Mouse (Mus musculus): ENCODE results near the gene Nrip3.

Gene Nrip3

DNA sequence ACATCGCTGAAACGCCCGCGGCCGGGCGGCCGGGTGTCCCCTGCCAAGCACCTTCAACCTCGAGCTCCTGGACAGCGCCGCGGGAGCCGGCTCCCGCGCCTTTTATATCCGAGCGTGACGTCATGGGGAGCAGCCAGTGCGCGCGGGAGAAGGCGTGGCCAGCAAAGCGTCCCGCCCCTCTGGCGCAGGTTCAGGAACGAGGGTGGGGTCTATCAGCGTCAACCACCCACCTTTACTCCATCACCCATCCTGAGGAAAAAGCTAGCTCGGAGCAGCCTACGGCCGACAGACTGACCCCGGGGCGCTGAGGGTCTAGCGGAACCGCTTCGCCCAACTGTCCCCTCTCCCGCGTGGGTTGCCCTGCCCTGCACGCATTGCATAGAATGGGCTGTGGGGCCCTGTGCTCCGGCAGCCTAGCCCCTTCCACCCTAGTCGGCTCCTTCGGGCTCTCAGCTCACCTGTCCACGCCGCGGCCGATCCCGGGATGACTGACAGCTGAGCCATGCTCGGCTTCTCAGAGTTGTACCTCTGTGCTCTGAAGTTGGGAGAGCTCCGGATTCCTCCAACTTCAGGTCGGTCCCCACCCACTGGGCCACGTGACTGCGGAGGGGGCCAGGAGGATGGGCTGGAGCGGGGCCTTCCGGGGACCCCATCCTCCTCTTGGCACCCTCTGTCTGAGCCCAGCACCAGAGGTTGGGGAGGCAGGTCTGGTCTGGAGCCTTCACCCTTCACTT lies at the start of gene Nrip3:
Nrip3 (minus strand) TSS at position 556 of the 734 bp plus-strand sequence.
- DNase-seq, result peak; percentile 84

DNA sequence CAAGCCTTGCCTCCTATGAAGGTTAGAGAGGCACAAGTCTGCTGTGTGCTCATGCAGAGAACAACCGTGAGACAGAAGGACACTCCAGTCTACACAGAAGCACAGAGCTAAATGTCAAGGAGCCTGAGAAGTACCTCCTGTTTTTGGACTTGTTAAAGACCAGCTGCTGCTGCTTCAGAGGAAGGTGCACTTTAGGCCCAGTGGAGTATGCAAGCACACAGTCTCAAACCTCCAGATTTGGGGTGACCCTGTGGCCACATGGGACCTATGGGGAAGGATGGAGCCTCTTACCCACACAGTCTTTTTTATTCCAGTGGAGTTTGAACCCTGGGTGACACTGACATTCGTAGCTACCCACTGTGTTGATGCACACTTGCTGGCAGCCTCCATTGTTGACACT lies 49.6 kb upstream of the Nrip3 start:
- no peak for DNase-seq

DNA sequence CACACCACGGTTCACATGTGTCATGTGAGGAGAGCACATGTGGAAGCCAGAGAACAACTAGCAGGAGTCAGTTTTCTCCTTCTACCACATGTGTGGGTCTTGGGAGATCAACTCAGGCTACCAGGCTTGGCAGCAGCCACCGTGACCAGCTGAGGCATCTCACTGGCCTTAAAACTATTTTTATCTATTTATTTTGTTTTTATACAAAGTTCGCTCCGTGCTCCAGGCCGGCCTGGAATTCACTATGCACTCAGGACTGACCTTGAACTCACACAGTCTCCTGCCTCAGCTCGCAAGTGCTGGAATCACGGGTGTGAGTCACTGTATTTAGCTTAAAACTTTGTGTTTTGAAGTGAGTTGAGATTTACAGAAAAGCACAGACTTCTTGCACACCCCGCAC lies 45.1 kb upstream of the Nrip3 start:
- DNase-seq, result no peak

GRCm38 (mm10) chr7:109825293-109825692 lies 43.5 kb upstream of the Nrip3 start:
- DNase-seq, result no peak

DNA sequence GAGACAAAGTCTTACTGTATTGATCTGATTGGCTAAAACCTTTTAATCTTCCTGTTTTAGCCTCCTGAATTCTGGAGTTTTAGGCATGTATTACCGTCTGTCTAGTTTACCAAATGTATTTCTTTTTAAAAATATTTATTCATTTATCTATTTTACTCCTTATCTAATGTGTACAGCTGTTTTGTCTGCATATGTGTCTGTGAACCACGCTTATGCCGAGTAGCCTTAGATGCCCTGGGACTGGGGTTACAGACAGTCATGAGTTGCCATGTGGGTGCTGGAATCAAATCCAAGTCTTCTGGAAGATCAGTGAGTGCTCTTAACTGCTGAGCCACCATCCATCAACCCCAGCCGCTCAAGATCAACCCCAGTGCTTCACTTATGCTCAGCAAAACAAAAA lies 36.8 kb upstream of the Nrip3 start:
- DNase-seq, result no peak

DNA sequence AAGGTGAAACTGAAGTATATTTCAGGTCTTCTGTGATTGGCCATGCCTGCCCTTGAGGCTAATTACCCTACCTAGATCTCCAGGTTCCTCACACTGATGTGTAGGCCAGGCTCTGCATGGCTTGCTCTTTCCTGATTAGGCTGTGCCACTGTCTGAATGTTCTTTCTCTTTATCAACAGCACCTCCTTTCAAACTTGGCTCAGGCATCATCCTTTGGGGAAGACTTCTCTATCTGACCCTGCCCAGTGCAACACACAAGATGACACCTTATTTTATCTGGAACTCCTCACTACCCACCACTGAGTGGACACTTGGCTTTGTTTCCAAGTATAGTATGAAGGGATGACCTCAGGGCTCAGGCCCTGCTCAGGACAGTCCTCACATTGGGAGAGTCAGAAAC lies 36.1 kb upstream of the Nrip3 start:
- DNase-seq, result no peak

DNA sequence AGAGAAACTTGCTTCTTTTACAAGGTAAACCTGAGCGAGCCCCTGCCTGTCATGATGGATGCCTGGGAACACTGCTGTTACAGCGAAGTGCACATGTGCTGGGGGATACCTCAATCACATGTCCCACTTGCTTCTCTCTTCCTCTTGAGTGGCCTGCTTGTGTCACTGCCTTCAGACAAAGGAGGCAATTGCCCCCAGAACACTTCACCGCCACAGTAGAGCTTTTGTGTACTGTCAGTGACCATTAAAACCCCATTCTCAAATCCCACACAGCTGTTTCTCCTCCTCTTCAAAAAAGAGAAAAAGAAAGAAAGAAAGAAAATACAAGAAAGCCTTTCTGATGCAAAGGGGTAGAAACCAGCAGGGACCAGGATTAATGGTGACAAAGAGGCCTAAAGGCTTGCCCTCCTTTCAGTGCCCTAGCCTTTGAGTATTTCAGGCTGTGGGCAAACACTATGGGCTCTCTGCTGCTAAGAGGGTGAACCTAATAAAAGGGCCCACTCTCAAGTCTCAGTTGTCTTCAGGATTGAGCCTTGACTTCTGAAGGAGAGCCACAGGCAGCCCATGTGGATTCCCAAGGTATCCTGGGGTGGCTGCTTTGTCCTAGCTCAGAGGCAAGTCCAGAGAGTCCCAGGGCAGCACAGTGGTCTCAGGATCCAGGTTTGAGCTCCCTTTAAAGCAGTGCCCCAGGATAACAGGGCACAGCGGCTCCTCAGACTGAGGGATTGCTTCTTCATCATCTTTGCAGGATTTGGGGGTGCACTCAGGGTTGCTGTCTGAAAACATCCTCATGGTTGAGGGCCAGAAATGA lies 31.7 kb upstream of the Nrip3 start:
- DNase-seq, result no peak

- DNase-seq, result no peak
Observed at GRCm38 (mm10) chr7:109807616-109808485, 26.0 kb upstream of the Nrip3 start.

DNA sequence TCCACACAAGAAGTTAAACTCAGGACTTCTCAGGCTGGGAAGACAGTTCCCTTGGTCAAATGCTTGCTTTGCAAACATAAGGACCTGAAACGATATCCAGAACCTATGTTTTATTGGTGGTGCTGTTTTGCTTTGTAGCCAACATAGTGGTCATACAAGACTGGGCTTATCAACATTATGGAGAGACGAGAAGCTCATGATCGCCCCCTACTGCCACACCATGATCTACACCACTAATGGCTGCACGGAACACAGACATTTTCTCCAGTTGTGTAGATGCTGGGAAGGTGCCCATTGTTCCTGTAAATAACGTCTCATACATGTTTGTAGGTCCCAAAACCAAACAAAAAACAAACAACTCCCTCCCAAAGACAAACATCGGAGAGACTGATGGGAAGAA lies 23.0 kb upstream of the Nrip3 start:
- peak; percentile 20 for DNase-seq

- DNase-seq, result no peak
Observed at GRCm38 (mm10) chr7:109804355-109804754, 22.5 kb upstream of the Nrip3 start.

GRCm38 (mm10) chr7:109803516-109803915 lies 21.7 kb upstream of the Nrip3 start:
- no peak for DNase-seq

DNA sequence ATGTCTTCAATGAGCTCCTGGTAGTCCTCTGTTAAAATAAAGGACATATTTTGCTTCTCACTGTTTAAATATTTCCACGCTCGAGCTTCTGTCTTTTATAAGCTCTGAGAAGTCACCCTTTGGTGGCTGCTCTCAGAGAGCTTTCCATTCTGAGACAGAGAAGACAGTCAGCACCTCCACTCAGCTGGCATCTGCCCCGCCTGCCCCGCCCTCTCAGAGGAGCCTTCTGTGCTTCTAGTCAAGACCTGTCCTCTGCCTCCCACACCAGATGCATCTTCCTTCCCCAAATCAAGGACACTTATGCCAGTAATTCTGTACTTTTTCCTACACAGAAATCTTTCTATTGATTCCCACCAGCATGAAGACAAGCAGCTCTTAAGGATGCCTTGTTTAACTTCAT lies 18.8 kb upstream of the Nrip3 start:
- no peak for DNase-seq

- no peak for DNase-seq
Observed at GRCm38 (mm10) chr7:109799168-109799567, 17.3 kb upstream of the Nrip3 start.

GRCm38 (mm10) chr7:109795564-109795963 lies 13.7 kb upstream of the Nrip3 start:
- no peak for DNase-seq

DNA sequence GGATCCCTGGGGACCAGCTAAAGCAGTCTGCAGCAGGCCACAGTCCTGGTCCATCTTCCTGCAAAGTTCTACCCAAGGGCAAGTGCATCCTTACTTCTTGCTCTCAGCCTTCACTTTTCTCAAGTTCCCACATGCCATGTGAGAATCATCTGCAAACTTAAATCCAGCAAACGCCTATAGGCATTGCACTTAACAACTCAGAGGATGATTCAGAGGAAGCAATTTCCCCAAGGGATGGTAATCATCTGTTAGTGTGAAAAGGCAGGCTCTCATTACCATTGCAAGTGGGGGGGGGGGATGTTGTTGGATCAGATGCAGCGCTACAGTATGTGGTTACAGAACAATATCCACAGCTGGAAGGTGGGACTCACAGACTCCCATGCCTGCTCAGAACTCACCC lies 12.7 kb upstream of the Nrip3 start:
- no peak for DNase-seq

- DNase-seq, result peak; percentile 19
Observed at GRCm38 (mm10) chr7:109792759-109793158, 10.9 kb upstream of the Nrip3 start.

DNA sequence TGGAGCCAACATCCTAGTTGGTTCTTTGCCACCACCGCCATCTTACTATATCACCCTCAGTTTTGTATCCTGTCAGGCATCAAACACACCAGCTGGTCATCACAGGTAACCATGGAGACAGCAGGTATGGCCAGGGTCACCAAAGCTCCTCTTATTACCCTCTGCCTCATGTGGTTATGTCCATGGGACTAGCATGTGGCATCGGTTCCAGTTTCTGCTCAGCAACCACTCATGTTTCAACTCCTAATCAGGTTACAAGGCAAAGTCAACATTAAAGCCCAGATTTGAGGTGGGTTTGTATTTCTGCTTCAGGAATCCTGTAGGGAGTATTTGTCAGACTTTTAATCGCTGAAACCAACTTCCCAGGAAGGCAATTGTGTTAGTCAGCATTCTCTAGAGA lies 9.0 kb upstream of the Nrip3 start:
- no peak for DNase-seq

DNA sequence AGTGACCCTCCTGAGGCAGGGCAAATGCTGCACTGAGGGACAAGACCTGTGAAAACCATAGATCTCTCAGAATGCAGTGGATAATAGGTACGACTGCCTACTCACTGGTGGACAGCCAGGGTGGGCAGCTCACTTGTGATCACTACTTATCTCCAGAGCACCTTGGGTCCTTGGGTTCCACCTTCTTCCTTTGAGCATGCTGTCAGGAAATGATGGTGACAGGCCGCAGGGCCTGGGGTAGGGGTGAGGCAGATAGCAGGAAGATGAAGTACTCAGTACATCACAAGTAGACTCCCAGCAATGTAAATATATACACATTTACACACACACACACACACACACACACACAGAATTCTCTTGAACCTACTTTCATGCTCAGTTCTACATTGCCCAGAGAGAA lies 6.0 kb upstream of the Nrip3 start:
- DNase-seq, result no peak

DNA sequence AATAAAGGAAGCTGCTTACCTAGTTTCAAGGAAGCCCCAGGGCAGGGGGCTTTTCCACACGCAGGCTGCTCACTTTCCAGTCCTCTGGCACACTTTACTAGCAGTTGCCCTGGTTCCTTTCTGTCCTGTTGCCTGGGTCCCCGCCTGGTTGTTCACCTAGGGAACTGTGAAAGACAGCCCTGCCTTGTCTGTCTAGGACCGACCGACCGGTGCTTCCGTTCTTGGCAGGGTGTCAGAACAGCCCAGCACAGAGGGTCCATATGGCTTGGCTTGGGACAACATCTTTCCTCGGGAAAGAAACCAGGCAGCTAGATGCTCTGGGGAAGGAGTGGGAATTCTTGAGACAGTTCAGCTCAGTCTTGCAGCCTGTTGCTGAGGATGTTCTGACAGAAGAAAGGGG lies 1.5 kb upstream of the Nrip3 start:
- DNase-seq, result no peak

DNA sequence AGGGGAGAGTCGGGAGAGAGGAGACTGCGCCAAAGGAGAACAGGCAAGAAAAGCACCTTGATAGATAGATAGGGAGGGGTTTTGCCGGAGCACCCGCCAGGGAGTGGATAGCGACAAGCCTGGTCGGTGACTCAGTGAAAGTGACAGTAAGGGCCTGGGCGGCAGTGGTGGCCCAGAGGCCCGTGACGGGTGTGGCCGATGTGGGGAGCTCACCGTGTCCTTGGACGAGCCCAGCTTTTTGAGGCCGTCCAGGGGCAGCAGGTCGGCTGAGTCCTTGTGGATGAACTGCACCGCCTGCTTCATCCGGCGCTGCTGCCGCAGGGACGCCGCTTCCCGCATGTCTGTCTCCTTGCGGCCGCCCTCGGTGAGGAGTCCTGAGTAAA lies 747 bp downstream of the Nrip3 start:
- no peak for DNase-seq

- no peak for DNase-seq
Observed at GRCm38 (mm10) chr7:109772251-109772650, 9.6 kb downstream of the Nrip3 start.

- no peak for DNase-seq
Observed at GRCm38 (mm10) chr7:109768699-109769383, 13.0 kb downstream of the Nrip3 start.

Data from right cerebral cortex, postnatal 14 days (tissue).